Comparison of ENCODE assay signal across 8 mouse cellular contexts in the genomic region with DNA sequence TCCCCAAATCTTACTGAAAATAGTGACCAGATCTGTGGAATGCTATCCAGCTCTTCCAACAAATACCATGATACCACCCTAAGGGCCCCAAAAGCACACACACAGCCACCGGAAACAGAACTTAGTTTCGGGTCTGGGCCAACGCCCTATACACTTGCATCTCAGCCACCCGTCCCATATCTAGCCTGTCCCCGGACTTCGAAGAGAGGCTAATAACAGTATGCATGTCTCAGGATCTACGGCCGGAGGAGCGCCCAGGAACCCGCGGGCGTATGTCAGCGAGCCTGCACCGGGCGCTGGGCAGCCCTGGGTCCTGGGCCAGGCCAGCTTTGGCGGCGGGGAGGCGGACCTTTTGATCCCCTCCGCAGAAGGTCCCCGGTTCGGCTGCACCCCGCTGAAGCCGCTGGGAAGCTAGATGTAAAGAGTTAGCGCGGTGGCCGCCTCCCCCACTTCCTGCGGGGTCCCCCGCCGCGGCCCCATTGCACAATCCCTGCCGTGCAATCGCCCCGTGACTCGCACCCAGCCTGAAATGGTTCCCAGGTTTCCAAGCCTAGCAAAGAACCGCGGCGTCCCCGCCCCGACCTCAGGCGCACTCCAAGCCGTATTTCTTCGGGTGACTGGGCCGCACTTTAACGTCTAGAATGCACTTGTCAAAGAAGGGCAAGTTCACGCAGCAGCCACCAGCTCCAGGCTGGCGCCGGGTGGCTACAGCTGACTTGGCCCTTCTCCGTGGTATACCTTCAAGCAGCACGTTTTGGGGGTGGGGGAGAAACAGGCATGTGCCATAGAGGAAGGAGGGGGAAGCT. TPM values are rescaled to one million over a fixed set of nuclear protein-coding genes. Genes with fewer than 3 reads are reported as not detected.
DNase-seq lines count a peak whose midpoint lies in the region; ATAC-seq and TF ChIP-seq lines count a peak whose summit lies in the region.

No protein-coding gene starts in this region.

- peak; percentile 72 for ATAC-seq in intestine, embryonic 16.5 days
- ATAC-seq in liver, postnatal 0 days = peak; percentile 52
- 0 out of 2 replicates have a peak, but pooled peaks have one; percentile 48 for ATAC-seq in neural tube, embryonic 11.5 days (ENCODE audit: insufficient read depth, low FRiP score, low TSS enrichment)

- H3K9ac ChIP-seq in intestine, embryonic 16.5 days (ENCODE audit: low read depth, low read length) = peak overlapping the region; percentile 87
- peak overlapping the region; percentile 74 for H3K9ac ChIP-seq in liver, postnatal 0 days (replicated peaks)
- peak overlapping the region; percentile 5; the same call in 1 of the 2 replicates for H3K9ac ChIP-seq in neural tube, embryonic 11.5 days (ENCODE audit: low read length)

- H3K36me3 ChIP-seq in intestine, embryonic 16.5 days (ENCODE audit: control insufficient read depth, insufficient read depth, low read length) = no peaks in the 10 kb centered on the region
- H3K36me3 ChIP-seq in liver, postnatal 0 days (replicated peaks; ENCODE audit: insufficient read depth, low read length) = no peaks in the 10 kb centered on the region
- H3K36me3 ChIP-seq in neural tube, embryonic 11.5 days (ENCODE audit: control insufficient read depth, insufficient read depth, low read length) = no peaks in the 10 kb centered on the region

- H3K27me3 ChIP-seq in intestine, embryonic 16.5 days (replicated peaks; ENCODE audit: control insufficient read depth, insufficient read depth, low read length) = peaks cover 4% of the 10 kb centered on the region; the same call in 1 of the 2 replicates
- H3K27me3 ChIP-seq in liver, postnatal 0 days (ENCODE audit: insufficient read depth, low read length) = no peaks in the 10 kb centered on the region; the same call in 1 of the 2 replicates
- peaks cover 27% of the 10 kb centered on the region for H3K27me3 ChIP-seq in neural tube, embryonic 11.5 days (ENCODE audit: control insufficient read depth, insufficient read depth, low read length)

- H3K4me3 ChIP-seq in intestine, embryonic 16.5 days (ENCODE audit: low read length) = peak overlapping the region; percentile 60
- H3K4me3 ChIP-seq in liver, postnatal 0 days (ENCODE audit: low read depth, low read length) = peak overlapping the region; percentile 49
- peak overlapping the region; percentile 29 for H3K4me3 ChIP-seq in neural tube, embryonic 11.5 days (ENCODE audit: low read depth, low read length)

- no peaks in the 10 kb centered on the region for H3K9me3 ChIP-seq in intestine, embryonic 16.5 days (ENCODE audit: control insufficient read depth, low read length)
- no peaks in the 10 kb centered on the region for H3K9me3 ChIP-seq in liver, postnatal 0 days (ENCODE audit: low read length)
- H3K9me3 ChIP-seq in neural tube, embryonic 11.5 days (ENCODE audit: control insufficient read depth, low read length) = no peaks in the 10 kb centered on the region

- peaks cover 14% of the 10 kb centered on the region for H3K4me1 ChIP-seq in intestine, embryonic 16.5 days (ENCODE audit: control insufficient read depth, insufficient read depth, low read length)
- H3K4me1 ChIP-seq in liver, postnatal 0 days (ENCODE audit: insufficient read depth) = peaks cover 39% of the 10 kb centered on the region
- peaks cover 5% of the 10 kb centered on the region for H3K4me1 ChIP-seq in neural tube, embryonic 11.5 days (ENCODE audit: control insufficient read depth, insufficient read depth, low read length)

- H3K4me2 ChIP-seq in intestine, embryonic 16.5 days (ENCODE audit: low read depth, low read length) = peak overlapping the region; percentile 94
- H3K4me2 ChIP-seq in liver, postnatal 0 days (ENCODE audit: low read depth, low read length) = peak overlapping the region; percentile 91
- peak overlapping the region; percentile 88 for H3K4me2 ChIP-seq in neural tube, embryonic 11.5 days (ENCODE audit: low read depth)

- WGBS in intestine, embryonic 16.5 days = 4% methylated on average over 49 of the region's 49 CpGs
- WGBS in liver, postnatal 0 days (ENCODE audit: insufficient replicate concordance) = 1% methylated on average over 48 of the region's 49 CpGs
- 2% methylated on average over 48 of the region's 49 CpGs for WGBS in neural tube, embryonic 11.5 days

- 0 out of 2 replicates have a peak, but pooled peaks have one; percentile 25 for TF ChIP-seq EP300 in liver, postnatal 0 days (IDR thresholded peaks at IDR 0.05; ENCODE audit: low read depth)

- DNase-seq in 3134 (ENCODE audit: extremely low read depth, insufficient read length, low spot score) (peak; percentile 76), ZHBTc4 (ENCODE audit: low read depth, low spot score) (peak; percentile 65)
- DNase-seq in embryo, embryonic 10 days (ENCODE audit: low spot score) = peak; percentile 50
- DNase-seq in heart, adult 11 months = peak; percentile 99
- DNase-seq in liver, postnatal 0 days = peak; percentile 76
- peak; percentile 46 for DNase-seq in neural tube, embryonic 11.5 days (ENCODE audit: low spot score)
- DNase-seq in testis, postnatal 10 days (ENCODE audit: low spot score) = peak; percentile 62

- H3K27ac ChIP-seq in intestine, embryonic 16.5 days (ENCODE audit: low read length) = peak overlapping the region; percentile 98
- H3K27ac ChIP-seq in liver, postnatal 0 days (ENCODE audit: low read depth) = peak overlapping the region; percentile 95
- no peak overlapping the region for H3K27ac ChIP-seq in neural tube, embryonic 11.5 days (ENCODE audit: low read depth, low read length)

- TF ChIP-seq CTCF in liver, postnatal 0 days (IDR thresholded peaks at IDR 0.05; ENCODE audit: low read depth) = no peak

RNA-seq across cellular contexts. Expression of a gene that starts 27.9 kb away (rescaled TPM):
- 66.7 and 67.9 TPM in 2 replicates for polyA plus RNA-seq in intestine, embryonic 16.5 days (2015; fragmentation: Nextera tagmentation; extraction: Ambion mirVana)
- 33.9 and 51.2 TPM in 2 replicates for polyA plus RNA-seq in liver, postnatal 0 days (2015; fragmentation: Nextera tagmentation; extraction: Ambion mirVana)
- 61.3 and 63.4 TPM in 2 replicates for polyA plus RNA-seq in neural tube, embryonic 11.5 days (2014; fragmentation: Nextera tagmentation; extraction: Ambion mirVana)

Comparison
In these comparisons a context has a peak if more than half of its experiments do, and no peak if none do; other contexts are left out.
1. DNase-seq: peak in every context shown above with its lines; median percentile 99 in heart, adult 11 months; 76 in 3134; 76 in liver, postnatal 0 days; 65 in ZHBTc4; 62 in testis, postnatal 10 days; 50 in embryo, embryonic 10 days; 46 in neural tube, embryonic 11.5 days.
2. H3K9ac ChIP-seq: peak in every context shown above with its lines; median percentile 87 in intestine, embryonic 16.5 days; 74 in liver, postnatal 0 days; 5 in neural tube, embryonic 11.5 days.